Mouse (Mus musculus) central nervous system, embryonic 18 days (tissue): ENCODE data around the gene Nkapl. TPM values are rescaled to one million over a fixed set of nuclear protein-coding genes. Genes with fewer than 3 reads are reported as not detected.

ENCODE experiments used
- polyA plus RNA-seq: library from polyadenylated mRNA; depleted of rRNA; stranded (reverse); fragments of >200 nt; gene quantifications from 2 replicates; pipeline ENCODE4 v1.2.3, GENCODE M21; 2012; rRNA removed

Nkapl gene
- 0.78 and 0.91 TPM in 2 replicates for polyA plus RNA-seq

DNA sequence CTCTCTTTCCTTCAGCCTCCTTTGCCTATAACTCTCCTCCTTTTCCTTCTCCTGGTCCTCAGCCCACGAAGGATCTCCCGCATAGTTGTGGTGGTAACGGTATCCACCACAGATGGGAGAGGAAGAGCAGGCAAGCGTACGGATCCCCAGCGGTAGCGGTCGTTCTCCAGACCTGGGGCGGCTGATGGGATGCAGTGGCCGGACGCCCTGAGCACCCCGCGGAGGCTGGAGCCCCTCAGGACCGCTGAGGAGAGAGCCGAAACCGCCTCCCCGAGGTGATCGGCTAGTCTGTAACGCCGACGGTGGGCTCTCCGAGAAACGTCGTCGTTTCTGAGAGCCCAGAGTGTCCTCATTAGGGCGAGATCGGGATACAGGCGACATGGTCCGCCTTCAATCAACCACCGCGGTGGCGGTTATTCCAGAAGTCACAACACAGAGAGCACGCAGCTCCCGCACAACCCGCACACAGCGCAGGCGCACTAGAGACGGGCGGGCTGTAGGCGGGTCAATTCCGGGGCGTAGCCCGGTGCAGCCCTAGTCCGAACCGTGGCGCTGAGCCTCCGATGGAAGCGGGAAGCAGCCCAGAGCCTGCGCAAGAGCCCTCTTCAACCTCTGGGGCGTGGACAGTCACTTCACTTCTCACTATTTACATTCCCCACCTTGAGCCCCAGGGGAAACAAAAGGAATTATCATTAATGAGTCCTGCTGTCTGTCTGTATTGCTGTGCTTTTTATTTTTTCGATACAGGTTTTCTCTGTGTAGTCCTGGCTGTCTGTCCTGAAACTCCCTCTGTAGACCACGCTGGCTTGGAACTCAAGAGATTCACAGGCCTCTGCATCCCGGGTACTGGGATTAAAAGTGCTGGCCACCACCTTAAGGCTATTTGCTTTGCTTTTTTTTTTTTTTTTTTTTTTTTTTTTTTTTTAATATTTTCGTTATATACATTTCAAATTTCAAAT lies at the start of gene Nkapl:
Nkapl (minus strand) TSS at position 449 of the 959 bp plus-strand sequence.

DNA sequence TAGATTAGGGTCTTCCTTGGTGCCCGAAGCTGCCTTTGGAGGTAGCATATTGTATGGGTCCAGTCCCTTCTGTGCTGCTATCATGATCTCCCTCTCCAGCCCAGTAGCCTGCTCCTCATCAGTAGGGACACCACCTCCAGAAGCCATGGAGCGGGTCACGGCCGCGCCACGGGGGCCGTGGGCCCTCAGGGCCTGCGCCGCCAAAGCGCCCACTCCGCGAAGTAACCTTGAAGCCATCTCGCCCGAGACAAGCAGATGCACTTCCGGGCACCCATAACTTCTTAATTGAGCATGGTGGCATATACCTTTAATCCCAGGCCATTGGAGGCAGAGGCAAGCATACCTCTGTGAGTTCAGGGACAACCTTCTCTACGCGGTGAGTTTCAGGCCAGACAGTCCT lies 32.9 kb upstream of the Nkapl start, which contains the start of gene Gm11273:
Gm11273 (minus strand) TSS at position 237 of the 400 bp plus-strand sequence.

DNA sequence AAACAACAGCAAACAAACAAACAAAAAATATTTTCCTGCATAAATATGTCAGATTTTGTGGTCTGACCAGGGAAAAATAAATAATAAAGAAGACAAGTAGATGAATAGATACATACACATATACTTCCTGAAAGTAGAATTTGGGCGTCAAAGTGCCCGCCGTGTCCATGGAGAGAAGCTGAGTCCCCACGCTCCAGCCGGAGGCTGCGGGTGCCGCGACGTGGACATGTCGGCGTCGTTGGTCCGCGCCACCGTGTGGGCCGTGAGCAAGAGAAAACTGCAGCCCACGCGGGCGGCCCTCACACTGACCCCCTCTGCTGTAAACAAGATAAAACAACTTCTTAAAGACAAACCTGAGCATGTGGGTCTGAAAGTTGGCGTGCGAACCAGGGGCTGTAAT lies 26.8 kb upstream of the Nkapl start, which contains the start of gene AK157302:
AK157302 (plus strand) TSS at position 144 of the 400 bp plus-strand sequence.

DNA sequence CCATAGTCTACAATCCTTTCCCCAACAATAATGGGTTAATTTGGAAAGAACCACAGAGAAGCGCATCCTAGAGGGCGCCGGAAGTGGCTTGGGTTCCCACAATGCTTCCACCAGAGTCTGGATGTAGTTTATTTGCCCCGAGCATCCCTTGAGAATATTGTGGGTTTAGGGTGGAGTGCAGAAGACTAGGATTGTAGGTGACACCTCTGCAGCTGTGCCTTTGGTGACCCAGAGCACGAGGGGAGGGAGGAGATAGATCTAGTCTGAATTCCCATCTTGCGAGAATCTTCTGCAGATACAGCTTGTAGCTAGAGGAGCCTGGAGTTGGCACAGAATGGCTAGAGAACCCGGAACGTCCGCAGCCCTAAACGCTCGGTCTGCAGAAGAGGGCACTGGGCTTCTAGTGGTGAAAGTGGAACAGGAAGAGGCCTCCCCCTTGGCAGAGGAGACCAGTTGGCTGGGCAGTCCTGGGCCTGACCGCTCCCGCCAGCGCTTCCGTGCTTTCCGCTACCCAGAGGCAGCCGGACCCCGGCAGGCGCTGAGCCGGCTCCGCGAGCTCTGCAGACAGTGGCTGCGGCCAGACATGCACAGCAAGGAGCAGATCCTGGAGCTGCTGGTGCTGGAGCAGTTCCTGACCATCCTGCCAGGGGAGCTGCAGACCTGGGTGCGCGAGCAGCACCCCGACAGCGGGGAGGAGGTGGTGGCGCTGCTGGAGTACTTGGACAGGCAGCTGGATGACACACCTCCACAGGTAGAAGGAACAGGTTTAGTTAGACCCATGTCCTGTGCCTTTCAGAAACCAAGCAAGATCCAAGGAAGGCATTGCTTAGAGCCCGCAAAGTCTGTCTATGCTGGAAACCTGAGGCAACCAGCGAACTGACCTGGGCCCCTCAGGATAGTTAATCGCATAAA lies 10.7 kb upstream of the Nkapl start, which contains the start of the genes Zkscan4 and Gm10065:
Zkscan4 (plus strand) TSS at position 149 of the 912 bp plus-strand sequence.
Gm10065 (minus strand) TSS at position 683 of the 912 bp plus-strand sequence.

DNA sequence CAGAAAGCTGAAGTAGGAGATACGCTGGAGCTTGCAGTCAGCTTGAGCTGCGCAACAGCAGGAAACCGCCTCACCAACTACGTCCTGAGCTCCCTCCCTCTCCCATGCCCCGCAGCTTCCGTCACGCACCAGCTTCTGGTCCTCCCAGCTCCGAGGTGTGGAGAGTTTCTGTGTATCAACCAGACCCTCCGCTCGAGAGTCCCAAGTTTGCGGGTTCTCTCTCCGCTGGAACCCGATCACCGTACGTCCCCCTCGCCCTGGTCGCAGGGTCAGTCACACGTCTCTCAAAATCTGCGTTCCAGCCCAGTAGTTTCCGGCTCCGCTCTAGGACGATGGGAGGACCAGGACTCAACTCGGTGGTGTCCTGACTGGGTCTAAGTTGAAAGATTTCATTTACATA lies 14.9 kb downstream of the Nkapl start, which contains the start of gene Zscan26:
Zscan26 (minus strand) TSS at position 282 of the 400 bp plus-strand sequence.

DNA sequence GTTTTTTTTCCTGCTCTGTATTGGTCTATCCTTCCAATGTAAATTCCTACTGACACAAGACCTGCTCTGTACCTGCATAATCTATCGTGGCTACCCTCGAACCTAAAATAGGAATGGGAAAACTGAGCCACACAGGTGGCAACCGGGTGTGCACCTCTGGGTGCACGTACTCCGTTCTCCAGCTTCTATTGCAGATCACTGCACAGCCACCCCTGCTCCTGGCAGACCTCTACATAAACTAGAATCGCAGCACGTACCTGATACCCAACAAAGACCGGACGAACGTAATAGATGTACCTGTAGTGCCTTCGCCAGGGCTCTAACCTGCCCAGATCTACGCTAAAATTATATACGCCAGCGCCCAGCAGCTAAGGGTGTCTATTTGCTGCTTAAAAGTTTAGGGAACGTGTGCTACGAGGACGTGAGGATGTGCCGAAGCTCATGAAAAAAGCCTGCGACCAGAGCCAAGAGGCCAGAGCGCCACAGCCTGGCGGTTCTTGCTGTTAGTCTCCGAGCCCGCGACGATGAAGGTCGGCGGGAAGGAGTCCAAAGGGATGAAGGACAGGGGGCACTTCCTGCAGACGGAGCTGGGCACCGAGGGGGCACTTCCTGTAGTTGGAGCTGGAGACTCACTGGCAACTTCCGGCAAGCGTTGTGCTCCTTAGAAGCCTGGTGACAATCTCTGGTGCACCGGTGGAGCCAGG lies 27.7 kb downstream of the Nkapl start, which contains the start of gene Pgbd1:
Pgbd1 (minus strand) TSS at position 556 of the 704 bp plus-strand sequence.

Other genes with a start within 250 kb of the Nkapl start
- 0.05 and 0.06 TPM in 2 replicates for gene Gpx5, start 175.8 kb downstream of the Nkapl start, polyA plus RNA-seq
- 0.27 and 0.28 TPM in 2 replicates for gene Gpx6, start 156.4 kb downstream of the Nkapl start, polyA plus RNA-seq
- not detected in 2 replicates for gene Olfr1367, start 121.6 kb downstream of the Nkapl start, polyA plus RNA-seq
- 9.0 TPM in 2 replicates for gene Zscan12, start 105.7 kb downstream of the Nkapl start, polyA plus RNA-seq
- gene Zkscan3, start 65.8 kb downstream of the Nkapl start, polyA plus RNA-seq = 66.5 and 71.3 TPM in 2 replicates
- gene Pgbd1, start 27.5 kb downstream of the Nkapl start, polyA plus RNA-seq = 3.7 and 4.3 TPM in 2 replicates
- gene Zscan26, start 14.8 kb downstream of the Nkapl start, polyA plus RNA-seq = 39.3 and 43.0 TPM in 2 replicates
- 6.5 and 7.1 TPM in 2 replicates for gene Zkscan4, start 10.4 kb upstream of the Nkapl start, polyA plus RNA-seq
- not detected in 2 replicates for gene Gm10065, start 10.9 kb upstream of the Nkapl start, polyA plus RNA-seq
- gene AK157302, start 26.7 kb upstream of the Nkapl start, polyA plus RNA-seq = 0.43 and 0.57 TPM in 2 replicates
- 3.5 and 11.8 TPM in 2 replicates for gene Gm11273, start 32.9 kb upstream of the Nkapl start, polyA plus RNA-seq
- gene Zkscan8, start 62.6 kb upstream of the Nkapl start, polyA plus RNA-seq = 7.2 and 7.3 TPM in 2 replicates
- not detected in 2 replicates for gene Olfr1366, start 74.3 kb upstream of the Nkapl start, polyA plus RNA-seq
- not detected in 2 replicates for gene Olfr1535, start 91.4 kb upstream of the Nkapl start, polyA plus RNA-seq
- gene Olfr1364, start 113.2 kb upstream of the Nkapl start, polyA plus RNA-seq = not detected in 2 replicates
- gene Olfr1362, start 145.5 kb upstream of the Nkapl start, polyA plus RNA-seq = not detected in 2 replicates
- gene Olfr11, start 174.0 kb upstream of the Nkapl start, polyA plus RNA-seq = not detected in 2 replicates
- not detected in 2 replicates for gene Olfr1361, start 194.9 kb upstream of the Nkapl start, polyA plus RNA-seq
- gene Olfr1360, start 208.9 kb upstream of the Nkapl start, polyA plus RNA-seq = not detected in 2 replicates
- gene Olfr1359, start 229.6 kb upstream of the Nkapl start, polyA plus RNA-seq = not detected in 2 replicates
- gene Hist1h2bl, start 247.6 kb upstream of the Nkapl start, polyA plus RNA-seq = 1.0 and 1.4 TPM in 2 replicates
- 3.4 and 7.2 TPM in 2 replicates for gene Hist1h2ai, start 247.9 kb upstream of the Nkapl start, polyA plus RNA-seq
- gene Hist1h3h, start 249.2 kb upstream of the Nkapl start, polyA plus RNA-seq = 7.7 and 8.9 TPM in 2 replicates